Mouse (Mus musculus): ENCODE results near the gene Tfap4. TPM values are rescaled to one million over a fixed set of nuclear protein-coding genes. Genes with fewer than 3 reads are reported as not detected.

The Tfap4 gene
- polyA plus RNA-seq, 1 experiment from 2014 or later = 25.1 TPM

DNA sequence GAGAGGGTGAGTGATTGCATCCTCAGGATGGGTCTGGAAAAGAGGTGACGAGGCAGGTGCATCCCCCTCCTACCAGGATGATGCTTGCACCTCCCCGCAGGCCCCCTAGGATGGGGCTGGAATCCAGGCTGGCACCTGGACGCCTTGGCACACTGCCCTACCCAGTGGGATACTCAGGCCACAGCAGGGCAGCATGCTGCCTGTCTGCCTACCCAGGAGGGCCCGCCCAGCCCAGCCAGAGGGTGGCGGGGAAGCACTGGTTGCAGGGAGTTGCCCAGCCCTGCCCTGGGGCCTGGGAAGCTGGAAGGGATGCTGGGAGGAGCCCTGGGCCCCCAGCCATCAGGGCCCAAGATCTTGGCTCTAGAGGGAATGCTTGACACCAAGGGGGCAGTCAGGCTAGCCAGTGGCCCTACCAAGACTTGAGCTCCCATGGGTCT is 35.9 kb upstream of the Tfap4 start:
- no peak for ATAC-seq (replicated peaks; ENCODE audit: low FRiP score)
- peaks cover 33% of the 10 kb centered on the region for H3K27me3 ChIP-seq (replicated peaks; ENCODE audit: control insufficient read depth, insufficient read depth, low read length)
- whole genome bisulfite sequencing = 32% methylated on average over 5 of the region's 5 CpGs

DNA sequence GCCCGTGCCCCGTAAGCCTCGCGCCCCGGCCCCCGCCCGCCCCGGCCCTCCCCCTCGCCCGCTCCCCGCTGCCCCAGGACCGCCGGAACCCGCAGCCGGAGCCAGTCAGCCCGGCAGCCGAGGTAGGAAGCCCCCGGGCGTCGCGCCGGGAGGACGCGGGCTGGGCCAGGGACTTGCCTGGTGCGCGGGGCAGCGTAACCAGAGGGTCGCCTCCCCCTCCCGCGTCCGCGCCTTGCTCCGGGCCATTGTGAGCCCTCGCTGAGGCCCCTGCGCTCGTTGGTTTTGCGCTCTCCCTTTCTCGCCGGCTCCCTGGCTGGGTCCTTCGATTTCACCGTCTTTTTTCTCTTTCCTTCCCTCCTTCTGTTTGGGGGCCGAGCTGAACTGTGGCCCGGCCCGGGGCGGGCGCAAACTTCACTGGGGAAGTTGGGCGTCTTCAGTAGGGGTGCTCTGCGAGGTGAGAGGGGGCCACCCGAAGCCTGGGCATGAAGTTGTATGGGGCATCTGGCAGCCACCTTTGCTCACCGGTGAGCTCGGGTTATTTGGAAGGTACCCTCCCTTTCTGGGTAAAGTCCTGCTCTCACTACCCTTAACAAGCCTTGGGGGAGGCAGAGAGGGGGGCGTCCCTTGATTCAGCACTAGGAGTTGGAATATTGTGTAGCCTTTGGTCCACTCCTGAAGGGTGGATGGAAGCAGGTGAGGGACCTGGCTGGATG is 35.3 kb upstream of the Tfap4 start:
- no peak for ATAC-seq (replicated peaks; ENCODE audit: low FRiP score)

More for the DNA sequence above, 35.9 kb upstream of the Tfap4 start:
- Histone ChIP-seq H3K9ac (ENCODE audit: low read depth, low read length) (peak overlapping the region; percentile 81), H3K9me3 (ENCODE audit: control insufficient read depth, low read length) (no peaks in the 10 kb centered on the region), H3K4me2 (peak overlapping the region; percentile 82), H3K4me3 (ENCODE audit: low read depth, low read length) (peak overlapping the region; percentile 75), H3K36me3 (ENCODE audit: control insufficient read depth, insufficient read depth, low read length) (peaks cover 4% of the 10 kb centered on the region; the same call in 1 of the 2 replicates), H3K4me1 (replicated peaks; ENCODE audit: control insufficient read depth, insufficient read depth, low read length) (peaks cover 48% of the 10 kb centered on the region), H3K27ac (ENCODE audit: low read depth, low read length) (peak overlapping the region; percentile 52; the same call in 1 of the 2 replicates)
- DNase-seq (ENCODE audit: low spot score) = no peak

DNA sequence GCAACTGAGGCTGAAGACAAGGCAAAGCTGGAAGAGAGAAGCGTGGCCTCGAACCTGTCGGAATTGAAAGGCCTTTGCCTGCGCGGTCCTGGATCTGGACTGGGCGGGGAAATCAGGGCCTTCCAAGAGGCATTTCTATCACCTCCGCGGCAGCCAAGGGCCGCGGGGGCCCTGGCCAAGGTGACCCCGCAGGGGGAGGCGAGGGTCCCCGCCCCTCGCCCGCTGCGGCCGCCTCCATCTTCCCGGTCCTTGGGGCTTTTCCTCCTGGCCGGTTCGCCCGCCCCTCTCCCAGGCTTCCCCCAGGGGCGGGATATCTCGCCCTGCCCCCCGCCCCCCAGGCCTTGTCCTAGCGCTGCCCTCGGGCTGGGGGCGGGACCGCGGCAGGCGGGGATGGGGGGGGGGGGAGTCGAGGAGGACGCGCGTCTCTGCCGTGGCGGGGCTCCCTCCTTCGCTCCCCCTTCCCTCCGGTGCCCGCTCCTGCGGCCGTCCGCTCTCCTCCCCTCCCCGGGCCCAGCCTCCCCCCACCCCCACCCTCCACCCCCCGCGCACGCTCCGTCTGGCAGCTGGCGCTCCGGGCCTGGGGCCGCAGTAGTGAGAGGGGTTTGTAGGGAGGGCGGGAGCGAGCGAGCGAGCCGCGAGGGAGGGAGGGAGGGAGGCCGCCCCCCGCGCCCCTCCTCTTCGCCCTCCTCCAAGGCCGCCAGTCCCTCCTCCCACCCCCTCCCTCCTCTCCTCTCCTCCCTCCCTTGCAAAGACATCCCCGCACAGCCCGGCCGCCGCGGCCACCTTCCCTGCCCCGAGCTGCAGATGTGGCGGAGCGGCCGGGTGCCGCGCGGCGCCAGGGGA is 34.5 kb upstream of the Tfap4 start, which contains the start of gene Glis2:
Gene Glis2, plus strand, starts transcription at position 743 of the 843 bp plus-strand sequence.
- DNase-seq (ENCODE audit: low spot score) = peak; percentile 78
- 1% methylated on average over 35 of the region's 74 CpGs for WGBS
- H3K27ac ChIP-seq (ENCODE audit: low read depth, low read length) = peak within 1 kb of the TSS; percentile 74

More for the DNA sequence above, 35.3 kb upstream of the Tfap4 start:
- H3K36me3 ChIP-seq (ENCODE audit: control insufficient read depth, insufficient read depth, low read length) = peaks cover 6% of the 10 kb centered on the region; the same call in 1 of the 2 replicates
- H3K27ac ChIP-seq (ENCODE audit: low read depth, low read length) = peak overlapping the region; percentile 74; the same call in 1 of the 2 replicates
- WGBS = under 1% methylated on average over 43 of the region's 52 CpGs
- peak overlapping the region; percentile 81 for H3K9ac ChIP-seq (ENCODE audit: low read depth, low read length)
- DNase-seq (ENCODE audit: low spot score) = no peak
- H3K4me2 ChIP-seq = peak overlapping the region; percentile 82
- H3K27me3 ChIP-seq (replicated peaks; ENCODE audit: control insufficient read depth, insufficient read depth, low read length) = peaks cover 33% of the 10 kb centered on the region
- peak overlapping the region; percentile 75 for H3K4me3 ChIP-seq (ENCODE audit: low read depth, low read length)
- H3K4me1 ChIP-seq (replicated peaks; ENCODE audit: control insufficient read depth, insufficient read depth, low read length) = peaks cover 43% of the 10 kb centered on the region
- no peaks in the 10 kb centered on the region for H3K9me3 ChIP-seq (ENCODE audit: control insufficient read depth, low read length)

DNA sequence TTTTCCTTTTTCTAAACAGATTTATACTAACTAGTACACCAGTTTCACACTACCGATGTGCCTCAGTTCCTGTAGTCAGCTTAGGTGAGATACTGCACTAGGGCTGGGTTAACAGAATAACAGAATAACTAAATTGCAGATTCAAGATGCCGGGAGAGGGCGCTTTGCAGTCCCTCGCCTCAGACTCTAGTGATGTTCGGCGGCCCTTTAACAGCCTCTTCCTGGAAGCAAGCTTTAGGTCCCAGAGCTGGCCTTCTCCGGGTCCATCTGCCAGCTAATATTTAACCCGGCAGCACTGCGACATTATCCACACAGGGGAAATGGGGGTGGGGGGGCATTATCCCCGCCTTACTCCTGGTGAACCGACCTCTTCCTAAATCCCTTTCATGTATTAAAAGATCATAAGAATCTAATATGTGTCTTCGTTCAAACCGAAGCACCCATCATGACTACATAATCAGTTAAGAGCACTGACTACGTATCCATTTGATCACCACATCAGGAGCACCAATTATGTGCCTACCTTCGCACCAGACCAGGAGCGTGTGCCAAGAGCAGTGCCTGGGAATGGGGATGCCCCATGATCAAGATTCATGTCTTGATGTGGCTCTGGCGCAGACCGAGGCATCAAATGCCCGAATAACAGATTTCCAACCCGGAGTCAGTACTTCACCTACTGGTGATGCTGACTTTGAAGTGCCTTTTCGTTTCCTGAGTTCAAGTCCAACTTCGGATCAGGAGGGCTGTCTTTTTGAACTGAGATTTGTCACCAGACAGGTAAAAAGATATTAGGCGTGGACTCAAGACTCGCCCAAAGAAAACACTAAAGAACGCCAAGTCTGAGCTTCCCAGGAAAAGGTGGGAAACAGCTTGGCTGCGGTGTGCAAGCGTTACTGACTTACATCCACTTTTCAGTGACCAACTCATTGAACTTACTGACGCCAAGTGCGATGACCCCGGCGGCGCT is 33.5 kb upstream of the Tfap4 start:
- Histone ChIP-seq H3K27ac (ENCODE audit: low read depth, low read length) (peak overlapping the region; percentile 68), H3K27me3 (replicated peaks; ENCODE audit: control insufficient read depth, insufficient read depth, low read length) (peaks cover 33% of the 10 kb centered on the region), H3K36me3 (ENCODE audit: control insufficient read depth, insufficient read depth, low read length) (peaks cover 6% of the 10 kb centered on the region; the same call in 1 of the 2 replicates), H3K4me2 (peak overlapping the region; percentile 82), H3K4me3 (ENCODE audit: low read depth, low read length) (peak overlapping the region; percentile 75), H3K4me1 (replicated peaks; ENCODE audit: control insufficient read depth, insufficient read depth, low read length) (peaks cover 31% of the 10 kb centered on the region), H3K9ac (ENCODE audit: low read depth, low read length) (peak overlapping the region; percentile 81), H3K9me3 (ENCODE audit: control insufficient read depth, low read length) (no peaks in the 10 kb centered on the region)
- DNase-seq (ENCODE audit: low spot score) (peak; percentile 54), ATAC-seq (replicated peaks; ENCODE audit: low FRiP score) (no peak)
- WGBS = 21% methylated on average over 32 of the region's 32 CpGs

More for the DNA sequence above, 34.5 kb upstream of the Tfap4 start, which contains the start of gene Glis2:
- no peaks in the 10 kb centered on the region for H3K9me3 ChIP-seq (ENCODE audit: control insufficient read depth, low read length)
- H3K4me2 ChIP-seq = peak within 1 kb of the TSS; percentile 82
- peaks cover 6% of the 10 kb centered on the region; the same call in 1 of the 2 replicates for H3K36me3 ChIP-seq (ENCODE audit: control insufficient read depth, insufficient read depth, low read length)
- H3K9ac ChIP-seq (ENCODE audit: low read depth, low read length) = peak within 1 kb of the TSS; percentile 81
- peaks cover 40% of the 10 kb centered on the region for H3K4me1 ChIP-seq (replicated peaks; ENCODE audit: control insufficient read depth, insufficient read depth, low read length)
- peaks cover 33% of the 10 kb centered on the region for H3K27me3 ChIP-seq (replicated peaks; ENCODE audit: control insufficient read depth, insufficient read depth, low read length)
- H3K4me3 ChIP-seq (ENCODE audit: low read depth, low read length) = peak within 1 kb of the TSS; percentile 75
- ATAC-seq (replicated peaks; ENCODE audit: low FRiP score) = peak; percentile 72

DNA sequence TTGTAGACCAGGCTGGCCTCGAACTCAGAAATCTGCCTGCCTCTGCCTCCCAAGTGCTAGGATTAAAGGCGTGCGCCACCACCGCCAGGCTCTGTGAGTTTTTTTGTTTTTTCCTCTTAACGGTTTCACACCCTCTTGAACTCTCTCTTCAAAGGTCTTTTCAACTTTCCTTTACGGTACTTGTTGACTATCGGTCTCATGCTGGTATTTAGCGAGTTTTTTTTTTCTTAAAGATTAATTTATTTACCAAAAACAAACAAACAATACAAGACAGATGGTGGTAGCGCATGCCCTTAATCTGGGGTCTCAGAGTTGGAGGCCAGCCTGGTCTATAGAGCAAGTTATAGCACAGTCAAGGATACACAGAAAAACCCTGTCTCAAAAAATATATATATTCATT is 30.6 kb upstream of the Tfap4 start:
- Histone ChIP-seq H3K27ac (ENCODE audit: low read depth, low read length) (no peak overlapping the region), H3K4me1 (replicated peaks; ENCODE audit: control insufficient read depth, insufficient read depth, low read length) (peaks cover 31% of the 10 kb centered on the region), H3K27me3 (replicated peaks; ENCODE audit: control insufficient read depth, insufficient read depth, low read length) (peaks cover 24% of the 10 kb centered on the region), H3K9me3 (ENCODE audit: control insufficient read depth, low read length) (no peaks in the 10 kb centered on the region), H3K9ac (ENCODE audit: low read depth, low read length) (no peak overlapping the region), H3K4me2 (no peak overlapping the region), H3K36me3 (ENCODE audit: control insufficient read depth, insufficient read depth, low read length) (peaks cover 6% of the 10 kb centered on the region; the same call in 1 of the 2 replicates), H3K4me3 (ENCODE audit: low read depth, low read length) (no peak overlapping the region)
- DNase-seq (ENCODE audit: low spot score) (no peak), ATAC-seq (replicated peaks; ENCODE audit: low FRiP score) (no peak)
- WGBS = 91% methylated on average over 9 of the region's 9 CpGs

DNA sequence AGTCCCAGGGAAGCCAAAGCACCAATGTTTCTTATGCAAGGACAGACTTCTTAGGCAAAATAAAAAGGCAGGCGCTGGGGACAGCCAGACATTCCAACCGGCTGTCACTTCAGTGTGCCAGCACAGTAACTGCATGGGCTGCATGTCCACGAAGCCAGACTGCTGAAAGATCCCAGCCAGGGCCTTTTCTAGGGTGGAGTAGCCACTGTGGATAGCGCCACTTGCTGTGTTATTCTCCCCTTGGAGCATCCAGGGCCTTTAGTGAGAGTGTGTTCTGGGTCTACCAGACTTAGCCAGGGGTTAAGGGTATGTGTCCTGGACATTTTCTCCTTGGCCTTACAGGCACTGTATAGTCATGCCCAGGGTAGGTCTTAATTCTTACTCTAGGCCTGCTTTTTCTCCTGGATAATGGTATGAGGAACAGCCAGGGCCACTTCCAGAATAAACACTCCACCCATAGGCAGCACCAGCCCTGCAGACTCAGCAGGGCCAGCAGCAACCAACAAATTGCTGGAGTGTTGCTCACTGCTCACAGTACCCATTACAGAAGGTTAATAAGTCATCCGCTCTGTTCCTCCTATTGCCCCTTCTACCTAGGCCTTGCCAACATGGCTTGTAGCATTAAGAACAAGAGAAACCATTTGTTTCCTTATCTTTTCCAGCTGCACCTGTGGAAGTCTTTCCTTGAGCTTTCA is 28.0 kb upstream of the Tfap4 start:
- no peaks in the 10 kb centered on the region for H3K9me3 ChIP-seq (ENCODE audit: control insufficient read depth, low read length)
- DNase-seq (ENCODE audit: low spot score) (no peak), ATAC-seq (replicated peaks; ENCODE audit: low FRiP score) (no peak)
- no peaks in the 10 kb centered on the region for H3K27me3 ChIP-seq (replicated peaks; ENCODE audit: control insufficient read depth, insufficient read depth, low read length)
- H3K4me3 ChIP-seq (ENCODE audit: low read depth, low read length) = no peak overlapping the region
- peak overlapping the region; percentile 75 for H3K9ac ChIP-seq (ENCODE audit: low read depth, low read length)
- 74% methylated on average over 5 of the region's 5 CpGs for WGBS
- H3K4me2 ChIP-seq = peak overlapping the region; percentile 68; the same call in 1 of the 2 replicates
- peaks cover 30% of the 10 kb centered on the region for H3K4me1 ChIP-seq (replicated peaks; ENCODE audit: control insufficient read depth, insufficient read depth, low read length)
- H3K36me3 ChIP-seq (ENCODE audit: control insufficient read depth, insufficient read depth, low read length) = peaks cover 6% of the 10 kb centered on the region; the same call in 1 of the 2 replicates
- peak overlapping the region; percentile 81; the same call in 1 of the 2 replicates for H3K27ac ChIP-seq (ENCODE audit: low read depth, low read length)

DNA sequence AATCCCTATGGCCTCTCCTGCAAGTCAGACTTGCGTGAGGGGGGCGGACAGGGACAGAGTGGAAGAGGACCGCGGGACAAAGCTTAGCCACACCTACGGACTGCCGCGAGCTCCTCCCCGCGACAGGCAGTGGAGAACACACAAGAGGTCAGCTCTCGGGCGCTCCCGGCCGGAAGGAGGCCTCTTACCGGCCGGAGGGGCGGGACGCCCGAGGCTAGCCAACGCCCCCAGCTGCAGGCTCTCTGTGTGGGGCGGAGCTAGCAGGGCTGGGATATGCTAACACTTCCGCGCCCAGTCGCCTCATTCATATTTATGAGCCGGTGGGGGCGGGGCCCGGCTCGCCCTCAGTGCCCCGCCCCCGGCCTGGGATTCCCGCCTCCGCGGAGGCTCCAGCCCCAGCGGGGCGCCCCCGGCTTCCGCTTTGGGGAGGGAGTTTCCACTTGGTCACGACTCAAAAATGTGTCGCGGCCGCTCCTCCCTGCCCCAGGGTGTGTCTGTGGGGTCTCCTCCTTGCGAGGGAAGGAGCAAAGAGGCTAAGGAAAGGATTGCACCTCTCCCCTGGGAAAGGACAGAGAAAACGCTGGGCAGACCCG is 27.0 kb upstream of the Tfap4 start:
- H3K36me3 ChIP-seq (ENCODE audit: control insufficient read depth, insufficient read depth, low read length) = peaks cover 6% of the 10 kb centered on the region; the same call in 1 of the 2 replicates
- WGBS = under 1% methylated on average over 42 of the region's 43 CpGs
- peak overlapping the region; percentile 39 for H3K4me3 ChIP-seq (ENCODE audit: low read depth, low read length)
- H3K9ac ChIP-seq (ENCODE audit: low read depth, low read length) = peak overlapping the region; percentile 75
- no peaks in the 10 kb centered on the region for H3K27me3 ChIP-seq (replicated peaks; ENCODE audit: control insufficient read depth, insufficient read depth, low read length)
- H3K27ac ChIP-seq (ENCODE audit: low read depth, low read length) = peak overlapping the region; percentile 81
- DNase-seq (ENCODE audit: low spot score) = peak; percentile 92
- ATAC-seq (replicated peaks; ENCODE audit: low FRiP score) = peak; percentile 99
- peak overlapping the region; percentile 68 for H3K4me2 ChIP-seq
- H3K4me1 ChIP-seq (replicated peaks; ENCODE audit: control insufficient read depth, insufficient read depth, low read length) = peaks cover 30% of the 10 kb centered on the region
- H3K9me3 ChIP-seq (ENCODE audit: control insufficient read depth, low read length) = no peaks in the 10 kb centered on the region

Measured in liver, embryonic 11.5 days (tissue).